Mouse (Mus musculus): ENCODE measurements around the gene B3galt2.

DNA sequence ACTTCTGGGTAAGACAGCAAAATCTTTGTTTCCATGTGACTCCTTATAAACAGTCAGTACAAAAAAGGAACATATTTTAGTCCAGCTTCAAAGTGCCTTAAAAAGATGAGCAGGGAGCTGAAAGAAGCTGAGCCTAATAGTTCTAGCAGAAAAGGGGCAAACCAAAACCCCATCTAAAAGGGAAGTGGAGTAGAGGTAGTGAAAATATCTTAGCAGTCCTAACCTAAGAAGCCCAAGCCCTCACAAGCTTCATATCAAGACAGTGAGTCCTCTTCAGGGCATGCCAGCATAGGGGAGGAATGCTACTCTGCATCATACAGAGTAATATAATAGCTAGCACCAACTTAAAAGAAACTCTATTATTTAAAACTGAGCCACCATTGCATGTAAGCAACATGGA is 18.5 kb upstream of the B3galt2 start:
- TF ChIP-seq POLR2A (IDR thresholded peaks at IDR 0.05; ENCODE audit: extremely low read depth, insufficient read depth, low read length) (no peak), CTCF (IDR thresholded peaks at IDR 0.05; ENCODE audit: extremely low read depth, insufficient read depth, low read length) (no peak)

Measured in cortical plate, adult 2 months (tissue).